Mouse (Mus musculus) MEL (cell line): ENCODE measurements at regions not wholly inside any gene's neighbourhood (a gene's known extent, or its start where the extent isn't known, plus 50 kb on each side); places are given as distances from the start of the nearest gene placed in this dataset.
A peak's percentile ranks its signal among the peaks of the same experiment; 100 is the strongest.

Experiments
- DNase-seq: peaks from one replicate; pipeline ENCODE4 v3.0.0; 2011; ENCODE audit warnings: low read depth, low spot score
- H3K27ac ChIP-seq: 2 replicates; pipeline ENCODE4 v1.5.1; 2012; ENCODE audit warnings: low read depth, mild to moderate bottlenecking, control low read depth, low read length, moderate library complexity; ENCODE audit not compliant: control insufficient read depth
- H3K27me3 ChIP-seq, 2 experiments: fragments of 150-350 bp in 1 of 2; sonication (generic) in 1 of 2; 2 replicates each; pipeline ENCODE4 v1.6.1; 2012; ENCODE audit warnings: low read length in 2 of 2, mild to moderate bottlenecking in 2 of 2, improper control_type of control experiment in 1 of 2, moderate library complexity in 1 of 2; ENCODE audit not compliant: insufficient read depth in 2 of 2, control insufficient read depth in 1 of 2
- H3K36me3 ChIP-seq, 2 experiments: 2 replicates each; pipeline ENCODE4 v1.6.1; 2012 to 2014; ENCODE audit warnings: low read length in 2 of 2, improper control_type of control experiment in 1 of 2, inconsistent platforms in 1 of 2, mild to moderate bottlenecking in 1 of 2; ENCODE audit not compliant: insufficient read depth in 2 of 2, control insufficient read depth in 1 of 2
- H3K4me1 ChIP-seq, 2 experiments: fragments of 150-350 bp in 1 of 2; sonication (generic) in 1 of 2; 2 replicates each; pipeline ENCODE4 v1.6.1; 2012; ENCODE audit warnings: low read length in 2 of 2, improper control_type of control experiment in 1 of 2, mild to moderate bottlenecking in 1 of 2; ENCODE audit not compliant: insufficient read depth in 2 of 2, control insufficient read depth in 1 of 2
- H3K4me3 ChIP-seq, 2 experiments: fragments of 150-350 bp in 1 of 2; sonication (generic) in 1 of 2; 2 replicates each; pipeline ENCODE4 v1.5.1; 2012; ENCODE audit warnings: low read depth in 2 of 2, low read length in 2 of 2, mild to moderate bottlenecking in 2 of 2, moderate library complexity in 2 of 2, control low read depth in 1 of 2, improper control_type of control experiment in 1 of 2; ENCODE audit not compliant: control insufficient read depth in 1 of 2, insufficient read depth in 1 of 2
- H3K79me2 ChIP-seq: 2 replicates; pipeline ENCODE4 v1.6.1; 2012; ENCODE audit warnings: mild to moderate bottlenecking, low read length, moderate library complexity; ENCODE audit not compliant: control insufficient read depth, poor library complexity, insufficient read depth
- H3K9ac ChIP-seq: 2 replicates; pipeline ENCODE4 v1.6.1; 2012; ENCODE audit warnings: low read depth, mild to moderate bottlenecking, control low read depth, low read length, moderate library complexity; ENCODE audit not compliant: control insufficient read depth, poor library complexity, severe bottlenecking
- H3K9me3 ChIP-seq: fragments of 150-350 bp; sonication (generic); replicated peaks from 2 replicates; pipeline ENCODE4 v1.6.1; 2012; ENCODE audit warnings: mild to moderate bottlenecking, low read length, improper control_type of control experiment, moderate library complexity; ENCODE audit not compliant: insufficient read depth
- BHLHE40 ChIP-seq: IDR thresholded peaks from 2 replicates; pipeline ENCODE4 v1.6.1; 2012; ENCODE audit warnings: low read depth, mild to moderate bottlenecking, inconsistent platforms, low read length, improper control_type of control experiment, borderline replicate concordance
- CTCF ChIP-seq, 3 experiments: IDR thresholded peaks in 2 of 3; conservative IDR thresholded peaks in 1 of 3; 2 replicates each; pipeline ENCODE4 v1.5.1; 2011 to 2012; ENCODE audit warnings: low read length in 3 of 3, low read depth in 2 of 3, mild to moderate bottlenecking in 2 of 3, improper control_type of control experiment in 1 of 3, inconsistent platforms in 1 of 3, mixed read lengths in 1 of 3, moderate library complexity in 1 of 3; ENCODE audit not compliant: control insufficient read depth in 1 of 3, insufficient read depth in 1 of 3, poor library complexity in 1 of 3, severe bottlenecking in 1 of 3
- E2F4 ChIP-seq: IDR thresholded peaks from 2 replicates; pipeline ENCODE4 v1.6.1; 2011; ENCODE audit warnings: low read depth, low read length, improper control_type of control experiment, borderline replicate concordance
- ELF1 ChIP-seq: IDR thresholded peaks from 2 replicates; pipeline ENCODE4 v1.6.1; 2014; ENCODE audit warnings: low read depth, mild to moderate bottlenecking, inconsistent platforms, low read length, improper control_type of control experiment, moderate library complexity
- EP300 ChIP-seq, 2 experiments: IDR thresholded peaks; 2 replicates each; pipeline ENCODE4 v1.6.1; 2011; ENCODE audit warnings: improper control_type of control experiment in 2 of 2, low read length in 2 of 2, low read depth in 1 of 2, mild to moderate bottlenecking in 1 of 2
- ETS1 ChIP-seq: IDR thresholded peaks from 2 replicates; pipeline ENCODE4 v1.6.1; 2012; ENCODE audit warnings: low read depth, mild to moderate bottlenecking, inconsistent platforms, low read length, improper control_type of control experiment, moderate library complexity
- GABPA ChIP-seq: IDR thresholded peaks from 2 replicates; pipeline ENCODE4 v1.6.1; 2012; ENCODE audit warnings: low read depth, mild to moderate bottlenecking, inconsistent platforms, low read length, improper control_type of control experiment, moderate library complexity
- GATA1 ChIP-seq: IDR thresholded peaks from 2 replicates; pipeline ENCODE4 v1.6.1; 2011; ENCODE audit warnings: low read depth, low read length, improper control_type of control experiment
- JUND ChIP-seq: IDR thresholded peaks from 2 replicates; pipeline ENCODE4 v1.6.1; 2011; ENCODE audit warnings: low read depth, mild to moderate bottlenecking, improper control_type of control experiment, low read length
- KAT2A ChIP-seq: conservative IDR thresholded peaks from 2 replicates; pipeline ENCODE4 v1.6.1; 2012; ENCODE audit warnings: low read depth, low read length, improper control_type of control experiment, inconsistent platforms
- MAFK ChIP-seq: IDR thresholded peaks from 2 replicates; pipeline ENCODE4 v1.6.1; 2011; ENCODE audit warnings: low read depth, mild to moderate bottlenecking, low read length, improper control_type of control experiment, borderline replicate concordance
- MAX ChIP-seq: IDR thresholded peaks from 2 replicates; pipeline ENCODE4 v1.6.1; 2011; ENCODE audit warnings: low read length, improper control_type of control experiment
- MAZ ChIP-seq: IDR thresholded peaks from 2 replicates; pipeline ENCODE4 v1.6.1; 2012; ENCODE audit warnings: low read depth, mild to moderate bottlenecking, inconsistent platforms, low read length, improper control_type of control experiment
- MEF2A ChIP-seq: IDR thresholded peaks from 2 replicates; pipeline ENCODE4 v1.6.1; 2014; ENCODE audit warnings: low read depth, mild to moderate bottlenecking, inconsistent platforms, low read length, improper control_type of control experiment; ENCODE audit not compliant: poor library complexity, insufficient replicate concordance, severe bottlenecking; ENCODE audit errors: extremely low read depth
- MYC ChIP-seq: IDR thresholded peaks from 2 replicates; pipeline ENCODE4 v1.6.1; 2011; ENCODE audit warnings: low read depth, mild to moderate bottlenecking, low read length, improper control_type of control experiment, moderate library complexity
- NELFE ChIP-seq: IDR thresholded peaks from 2 replicates; pipeline ENCODE4 v1.6.1; 2011; ENCODE audit warnings: low read depth, low read length, improper control_type of control experiment
- POLR2AphosphoS2 ChIP-seq: IDR thresholded peaks from 2 replicates; pipeline ENCODE4 v1.6.1; 2011; ENCODE audit warnings: low read length, improper control_type of control experiment
- POLR2AphosphoS5 ChIP-seq: IDR thresholded peaks from 2 replicates; pipeline ENCODE4 v1.6.1; 2012; ENCODE audit warnings: low read depth, borderline replicate concordance, mild to moderate bottlenecking, inconsistent platforms, low read length, moderate library complexity, mixed read lengths
- RCOR1 ChIP-seq: IDR thresholded peaks from 2 replicates; pipeline ENCODE4 v1.6.1; 2012; ENCODE audit warnings: low read depth, mild to moderate bottlenecking, inconsistent platforms, low read length, improper control_type of control experiment
- SIN3A ChIP-seq: IDR thresholded peaks from 2 replicates; pipeline ENCODE4 v1.6.1; 2012; ENCODE audit warnings: low read length, improper control_type of control experiment, inconsistent platforms
- SMC3 ChIP-seq: IDR thresholded peaks from 2 replicates; pipeline ENCODE4 v1.6.1; 2011; ENCODE audit warnings: low read depth, low read length, improper control_type of control experiment
- TAL1 ChIP-seq: IDR thresholded peaks from 2 replicates; pipeline ENCODE4 v1.6.1; 2012; ENCODE audit warnings: mild to moderate bottlenecking, inconsistent platforms, low read length, moderate library complexity, mixed read lengths
- TBP ChIP-seq: IDR thresholded peaks from 2 replicates; pipeline ENCODE4 v1.8.0; 2011; ENCODE audit warnings: low read depth, low read length, improper control_type of control experiment
- TCF12 ChIP-seq: IDR thresholded peaks from 2 replicates; pipeline ENCODE4 v1.6.1; 2014; ENCODE audit warnings: low read depth, mild to moderate bottlenecking, inconsistent platforms, low read length, improper control_type of control experiment, moderate library complexity
- UBTF ChIP-seq: IDR thresholded peaks from 2 replicates; pipeline ENCODE4 v1.6.1; 2012; ENCODE audit warnings: low read depth, mild to moderate bottlenecking, inconsistent platforms, low read length, improper control_type of control experiment, moderate library complexity, borderline replicate concordance; ENCODE audit not compliant: insufficient read depth
- USF1 ChIP-seq: IDR thresholded peaks from 2 replicates; pipeline ENCODE4 v1.6.1; 2014; ENCODE audit warnings: low read depth, mild to moderate bottlenecking, inconsistent platforms, low read length, improper control_type of control experiment, moderate library complexity
- ZC3H11A ChIP-seq: IDR thresholded peaks from 2 replicates; pipeline ENCODE4 v1.6.1; 2012; ENCODE audit warnings: low read depth, mild to moderate bottlenecking, inconsistent platforms, low read length, improper control_type of control experiment
- ZMIZ1 ChIP-seq: IDR thresholded peaks from 2 replicates; pipeline ENCODE4 v1.6.1; 2012; ENCODE audit warnings: low read depth, mild to moderate bottlenecking, inconsistent platforms, low read length, improper control_type of control experiment, moderate library complexity

- H3K4me3 ChIP-seq, result no peak overlapping the region
- no peaks in the 10 kb centered on the region for H3K4me1 ChIP-seq
- H3K79me2 ChIP-seq, result no peaks in the 10 kb centered on the region
- TF ChIP-seq SIN3A, result no peak
- no peak for TF ChIP-seq POLR2AphosphoS2
- TF ChIP-seq MYC, result no peak
- no peak for TF ChIP-seq GATA1
- TF ChIP-seq BHLHE40, result no peak
- TF ChIP-seq KAT2A, result no peak
- TF ChIP-seq ZC3H11A, result no peak
- no peak for TF ChIP-seq CTCF (IDR thresholded peaks at IDR 0.05 in 2 of 3, conservative IDR thresholded peaks at IDR 0.05 in 1 of 3; ENCODE audit: control insufficient read depth in 1 of 3, insufficient read depth in 1 of 3, low read depth in 2 of 3, low read length in 3 of 3, poor library complexity in 1 of 3, severe bottlenecking in 1 of 3)
- no peak for TF ChIP-seq ETS1
- no peak for TF ChIP-seq JUND
- no peak for TF ChIP-seq ELF1
- TF ChIP-seq USF1, result no peak
- no peaks in the 10 kb centered on the region; a peak in 1 of 4 replicates for H3K27me3 ChIP-seq
- DNase-seq, result no peak
- H3K9ac ChIP-seq, result no peak overlapping the region
- H3K27ac ChIP-seq, result no peak overlapping the region
- H3K36me3 ChIP-seq, result no peaks in the 10 kb centered on the region
- H3K9me3 ChIP-seq, result no peaks in the 10 kb centered on the region
These were observed 169.3 kb downstream of the Pten start for GRCm38 (mm10) chr19:32926571-32926970.

- H3K36me3 ChIP-seq, result peaks cover 0 to 15% of the 10 kb centered on the region in 2 experiments; a peak in 2 of 4 replicates
- peaks cover 0 to 25% of the 10 kb centered on the region in 2 experiments; a peak in 3 of 4 replicates for H3K4me1 ChIP-seq
- peak; percentile 64 for DNase-seq
- H3K9ac ChIP-seq, result no peak overlapping the region
- no peaks in the 10 kb centered on the region for H3K79me2 ChIP-seq
- no peak overlapping the region; a peak in 1 of 4 replicates for H3K4me3 ChIP-seq
- H3K9me3 ChIP-seq, result no peaks in the 10 kb centered on the region
- no peak overlapping the region for H3K27ac ChIP-seq
- TF ChIP-seq USF1 (no peak), GABPA (no peak), E2F4 (no peak), MYC (no peak), SMC3 (no peak), JUND (no peak), UBTF (no peak), POLR2AphosphoS2 (no peak), TBP (no peak), ZMIZ1 (no peak), ZC3H11A (no peak), EP300 (IDR thresholded peaks at IDR 0.05; ENCODE audit: low read depth in 1 of 2, low read length in 2 of 2) (peak; percentile 52 to 67; a peak in 2 of 4 replicates), TAL1 (peak; percentile 30), BHLHE40 (peak; percentile 62; the same call in 1 of the 2 replicates), ETS1 (peak; percentile 59), NELFE (no peak), MAFK (no peak), MEF2A (no peak), MAX (no peak), ELF1 (no peak), RCOR1 (peak; percentile 39; the same call in 1 of the 2 replicates), POLR2AphosphoS5 (no peak), GATA1 (peak; percentile 86), CTCF (IDR thresholded peaks at IDR 0.05 in 2 of 3, conservative IDR thresholded peaks at IDR 0.05 in 1 of 3; ENCODE audit: control insufficient read depth in 1 of 3, insufficient read depth in 1 of 3, low read depth in 2 of 3, low read length in 3 of 3, poor library complexity in 1 of 3, severe bottlenecking in 1 of 3) (no peak), TCF12 (peak; percentile 60; the same call in 1 of the 2 replicates), MAZ (no peak)
- no peaks in the 10 kb centered on the region for H3K27me3 ChIP-seq
These were observed 176.4 kb downstream of the Pten start for GRCm38 (mm10) chr19:32933676-32934075.
